Mouse (Mus musculus) lung, postnatal 0 days (tissue): Measurements from ENCODE around the gene Scpep1. TPM values are rescaled to one million over a fixed set of nuclear protein-coding genes. Genes with fewer than 3 reads are reported as not detected.
A peak's percentile ranks its signal among the peaks of the same experiment; 100 is the strongest.

Source experiments
- ATAC-seq: fragments of 200-750 bp; cut with Nextera tagmentation; 2 replicates; pipeline ENCODE4 v1.8.0; 2017; ENCODE audit warnings: moderate library complexity
- DNase-seq: peaks from one replicate; pipeline ENCODE4 v3.0.0-alpha.2; 2016; ENCODE audit warnings: low spot score
- H3K27ac ChIP-seq: fragments of 300-500 bp; sonication (generic); 2 replicates; pipeline ENCODE4 v1.5.1; 2014; ENCODE audit warnings: antibody characterized with exemption, mild to moderate bottlenecking, low read length, mixed read lengths
- H3K27me3 ChIP-seq: fragments of 300-500 bp; sonication (generic); replicated peaks from 2 replicates; pipeline ENCODE4 v1.6.1; 2014; ENCODE audit warnings: low read length, mixed read lengths; ENCODE audit not compliant: insufficient read depth
- H3K36me3 ChIP-seq: fragments of 300-500 bp; sonication (generic); 2 replicates; pipeline ENCODE4 v1.6.1; 2014; ENCODE audit warnings: low read length, mixed read lengths; ENCODE audit not compliant: insufficient read depth
- H3K4me1 ChIP-seq: fragments of 300-500 bp; sonication (generic); 2 replicates; pipeline ENCODE4 v1.6.1; 2014; ENCODE audit warnings: antibody characterized with exemption, low read depth, low read length, mixed read lengths; ENCODE audit not compliant: insufficient read depth
- H3K4me2 ChIP-seq: fragments of 300-500 bp; sonication (generic); replicated peaks from 2 replicates; pipeline ENCODE4 v1.6.1; 2014; ENCODE audit warnings: low read depth, mild to moderate bottlenecking, low read length, moderate library complexity, mixed read lengths
- H3K4me3 ChIP-seq: fragments of 300-500 bp; sonication (generic); 2 replicates; pipeline ENCODE4 v1.5.1; 2014; ENCODE audit warnings: low read depth, low read length
- H3K9ac ChIP-seq: fragments of 300-500 bp; sonication (generic); replicated peaks from 2 replicates; pipeline ENCODE4 v1.6.1; 2014; ENCODE audit warnings: low read depth, mild to moderate bottlenecking
- H3K9me3 ChIP-seq: fragments of 300-500 bp; sonication (generic); 2 replicates; pipeline ENCODE4 v1.6.1; 2016; ENCODE audit warnings: low read length, mixed read lengths
- CTCF ChIP-seq: IDR thresholded peaks from 2 replicates; pipeline ENCODE4 v1.5.1; 2016; ENCODE audit warnings: antibody characterized with exemption, mild to moderate bottlenecking
- EP300 ChIP-seq: IDR thresholded peaks from 2 replicates; pipeline ENCODE4 v1.6.1; 2016; ENCODE audit warnings: antibody characterized with exemption, mild to moderate bottlenecking, control low read depth
- WGBS: fragments of 180-500 bp; shearing (Covaris S2); extraction: QIAGEN DNeasy Blood & Tissue Kit; methylation state at CpG from one replicate; pipeline ENCODE4 v1.1.7; 2014; 5-methylcytosine and 5-hydroxymethylcytosine counted together
- polyA plus RNA-seq: library from polyadenylated mRNA; unstranded; fragments of >200 nt; fragmentation: Nextera tagmentation; extraction: Ambion mirVana; gene quantifications from 2 replicates; pipeline ENCODE4 v1.2.1, GENCODE M21; 2015

Gene Scpep1
- polyA plus RNA-seq, 1 experiment from 2014 or later = 68.8 TPM

- Histone ChIP-seq H3K36me3 (no peaks in the 10 kb centered on the region), H3K4me2 (no peak overlapping the region), H3K4me3 (no peak overlapping the region), H3K27me3 (no peaks in the 10 kb centered on the region), H3K9ac (no peak overlapping the region), H3K27ac (no peak overlapping the region), H3K9me3 (no peaks in the 10 kb centered on the region), H3K4me1 (no peaks in the 10 kb centered on the region)
- DNase-seq (no peak), ATAC-seq (no peak)
- no peak for TF ChIP-seq EP300
- no peak for TF ChIP-seq CTCF
- 79% methylated on average over 8 of the region's 8 CpGs for WGBS
Observed at GRCm38 (mm10) chr11:88981337-88981736, 26.1 kb upstream of the Scpep1 start.

GRCm38 (mm10) chr11:88977188-88977587 is 21.9 kb upstream of the Scpep1 start:
- ATAC-seq (no peak), DNase-seq (no peak)
- 91% methylated on average over 5 of the region's 5 CpGs for WGBS
- Histone ChIP-seq H3K9me3 (no peaks in the 10 kb centered on the region), H3K27ac (no peak overlapping the region), H3K9ac (no peak overlapping the region), H3K4me2 (no peak overlapping the region), H3K4me1 (no peaks in the 10 kb centered on the region; the same call in none of the 2 replicates), H3K36me3 (no peaks in the 10 kb centered on the region), H3K4me3 (no peak overlapping the region), H3K27me3 (no peaks in the 10 kb centered on the region)
- no peak for TF ChIP-seq CTCF
- TF ChIP-seq EP300 = no peak

GRCm38 (mm10) chr11:88976320-88976719 is 21.1 kb upstream of the Scpep1 start:
- Histone ChIP-seq H3K27ac (no peak overlapping the region), H3K4me2 (no peak overlapping the region), H3K27me3 (no peaks in the 10 kb centered on the region), H3K36me3 (no peaks in the 10 kb centered on the region), H3K4me1 (no peaks in the 10 kb centered on the region; the same call in none of the 2 replicates), H3K4me3 (no peak overlapping the region), H3K9me3 (no peaks in the 10 kb centered on the region), H3K9ac (no peak overlapping the region)
- DNase-seq (no peak), ATAC-seq (no peak)
- TF ChIP-seq EP300 (no peak), CTCF (peak; percentile 53)
- 98% methylated on average over 2 of the region's 2 CpGs for WGBS

- no peaks in the 10 kb centered on the region for H3K27me3 ChIP-seq
- no peaks in the 10 kb centered on the region for H3K9me3 ChIP-seq
- H3K36me3 ChIP-seq = no peaks in the 10 kb centered on the region
- peak overlapping the region; percentile 58; the same call in 1 of the 2 replicates for H3K27ac ChIP-seq
- peak overlapping the region; percentile 64 for H3K4me3 ChIP-seq
- TF ChIP-seq CTCF = peak; percentile 90
- TF ChIP-seq EP300 = no peak
- H3K4me2 ChIP-seq = peak overlapping the region; percentile 81
- peak overlapping the region; percentile 59 for H3K9ac ChIP-seq
- DNase-seq (peak; percentile 97), ATAC-seq (peak; percentile 93)
- no peaks in the 10 kb centered on the region; the same call in none of the 2 replicates for H3K4me1 ChIP-seq
- WGBS = 1% methylated on average over 57 of the region's 62 CpGs
Observed at GRCm38 (mm10) chr11:88973776-88974701, 18.8 kb upstream of the Scpep1 start.

GRCm38 (mm10) chr11:88970202-88970732 is 15.0 kb upstream of the Scpep1 start, which contains the start of gene Coil:
Gene Coil, plus strand, starts transcription at chr11:88970252.
- no peaks in the 10 kb centered on the region for H3K9me3 ChIP-seq
- H3K27me3 ChIP-seq = no peaks in the 10 kb centered on the region
- no peaks in the 10 kb centered on the region; the same call in none of the 2 replicates for H3K4me1 ChIP-seq
- H3K4me3 ChIP-seq = no peak within 1 kb of the TSS
- H3K36me3 ChIP-seq = no peaks in the 10 kb centered on the region
- DNase-seq = peak; percentile 25
- WGBS = 30% methylated on average over 2 of the region's 2 CpGs
- TF ChIP-seq CTCF = no peak
- no peak for TF ChIP-seq EP300
- H3K27ac ChIP-seq = no peak within 1 kb of the TSS
- no peak; the same call in 1 of the 2 replicates for ATAC-seq
- H3K9ac ChIP-seq = no peak within 1 kb of the TSS
- no peak within 1 kb of the TSS for H3K4me2 ChIP-seq

GRCm38 (mm10) chr11:88966881-88967361 is 11.7 kb upstream of the Scpep1 start, which contains the start of gene Elobl:
Gene Elobl, minus strand, starts transcription at chr11:88966931.
- DNase-seq (no peak), ATAC-seq (no peak)
- H3K4me2 ChIP-seq = no peak within 1 kb of the TSS
- H3K36me3 ChIP-seq = no peaks in the 10 kb centered on the region
- H3K4me3 ChIP-seq = no peak within 1 kb of the TSS
- no peaks in the 10 kb centered on the region for H3K9me3 ChIP-seq
- WGBS = 86% methylated on average over 2 of the region's 3 CpGs
- no peaks in the 10 kb centered on the region for H3K27me3 ChIP-seq
- H3K9ac ChIP-seq = no peak within 1 kb of the TSS
- no peak within 1 kb of the TSS for H3K27ac ChIP-seq
- no peak for TF ChIP-seq EP300
- no peak for TF ChIP-seq CTCF
- no peaks in the 10 kb centered on the region for H3K4me1 ChIP-seq
